Mouse (Mus musculus): ENCODE measurements around the gene Gfi1. TPM values are rescaled to one million over a fixed set of nuclear protein-coding genes. Genes with fewer than 3 reads are reported as not detected.

Gene Gfi1
- polyA plus RNA-seq, 1 experiment from 2014 or later: 1.5 TPM

GRCm38 (mm10) chr5:107724661-107725434, 988 bp downstream of the Gfi1 start:
- under 1% methylated on average over 52 of the region's 52 CpGs for WGBS (ENCODE audit: insufficient replicate concordance)
- no peak overlapping the region for H3K27ac ChIP-seq (ENCODE audit: low read length)
- peaks cover 13% of the 10 kb centered on the region; the same call in 1 of the 2 replicates for H3K4me1 ChIP-seq (ENCODE audit: control insufficient read depth, low read depth, low read length)
- H3K27me3 ChIP-seq (ENCODE audit: control insufficient read depth, insufficient read depth, low read depth, low read length): peaks cover 90% of the 10 kb centered on the region
- H3K36me3 ChIP-seq (ENCODE audit: control insufficient read depth, insufficient read depth): no peaks in the 10 kb centered on the region
- H3K9me3 ChIP-seq (replicated peaks; ENCODE audit: control insufficient read depth, low read length): no peaks in the 10 kb centered on the region
- ATAC-seq (ENCODE audit: low read depth): no peak; the same call in 1 of the 2 replicates
- peak overlapping the region; percentile 59 for H3K4me2 ChIP-seq (ENCODE audit: low read depth, low read length)
- H3K9ac ChIP-seq (ENCODE audit: low read depth, low read length): 0 out of 2 replicates have a peak overlapping the region, but pooled peaks have one; percentile 31
- H3K4me3 ChIP-seq (ENCODE audit: low read depth, low read length): peak overlapping the region; percentile 41

DNA sequence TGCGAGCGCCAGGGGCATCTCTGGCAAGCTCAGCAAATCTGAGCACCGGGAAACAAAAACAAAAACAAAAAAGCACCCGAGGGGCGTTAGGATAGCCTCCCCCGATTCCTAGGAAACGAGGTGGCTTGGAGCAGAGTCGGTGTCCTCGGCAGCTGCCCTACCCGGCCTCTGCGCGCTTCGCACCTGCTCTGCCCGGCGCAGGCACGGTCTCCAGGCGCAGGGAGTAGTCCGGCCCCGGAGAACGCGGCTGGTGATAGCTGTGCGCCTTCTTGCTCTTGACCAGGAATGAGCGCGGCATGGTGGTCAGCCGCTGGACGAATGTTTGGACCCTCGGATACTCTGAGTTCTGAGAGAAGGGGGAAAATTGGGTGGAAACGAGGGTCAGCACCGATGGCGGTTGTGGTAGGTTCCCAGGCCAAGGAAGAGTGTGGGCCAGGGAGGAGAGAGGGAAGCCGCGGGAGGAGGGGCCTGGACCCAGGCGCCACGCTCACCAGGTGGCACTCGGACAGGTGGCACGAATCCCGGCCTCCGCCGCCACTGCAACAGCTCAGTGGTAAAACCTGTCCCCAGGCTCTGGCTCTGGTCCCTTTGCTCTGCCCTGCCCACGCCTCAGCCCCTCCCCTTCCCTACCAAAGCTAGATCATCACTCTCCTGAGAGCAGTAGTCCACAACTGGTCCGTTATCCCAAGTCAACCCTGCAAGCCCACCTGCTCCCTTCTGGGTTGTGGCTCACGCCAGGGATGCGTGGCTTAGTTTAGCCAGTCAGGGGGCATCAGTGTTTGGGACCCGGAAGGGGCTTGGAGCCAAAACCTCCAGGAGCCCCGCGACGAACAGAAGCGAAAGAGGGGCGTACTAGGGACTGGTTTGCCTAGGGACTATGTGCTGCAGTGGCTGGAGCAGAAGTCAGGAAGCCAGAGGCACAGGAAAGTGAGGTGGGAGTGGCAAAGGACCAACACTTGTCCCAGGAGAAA, 2.0 kb downstream of the Gfi1 start:
- no peaks in the 10 kb centered on the region for H3K9me3 ChIP-seq (replicated peaks; ENCODE audit: control insufficient read depth, low read length)
- peaks cover 98% of the 10 kb centered on the region for H3K27me3 ChIP-seq (ENCODE audit: control insufficient read depth, insufficient read depth, low read depth, low read length)
- H3K27ac ChIP-seq (ENCODE audit: low read length): no peak overlapping the region
- peaks cover 13% of the 10 kb centered on the region; the same call in 1 of the 2 replicates for H3K4me1 ChIP-seq (ENCODE audit: control insufficient read depth, low read depth, low read length)
- no peaks in the 10 kb centered on the region for H3K36me3 ChIP-seq (ENCODE audit: control insufficient read depth, insufficient read depth)
- peak overlapping the region; percentile 41 for H3K4me3 ChIP-seq (ENCODE audit: low read depth, low read length)
- WGBS (ENCODE audit: insufficient replicate concordance): under 1% methylated on average over 49 of the region's 49 CpGs
- peak overlapping the region; percentile 59 for H3K4me2 ChIP-seq (ENCODE audit: low read depth, low read length)
- ATAC-seq (ENCODE audit: low read depth): 0 out of 2 replicates have a peak, but pooled peaks have one; percentile 31
- H3K9ac ChIP-seq (ENCODE audit: low read depth, low read length): no peak overlapping the region

GRCm38 (mm10) chr5:107722661-107723532, 2.9 kb downstream of the Gfi1 start:
- Histone ChIP-seq H3K27me3 (ENCODE audit: control insufficient read depth, insufficient read depth, low read depth, low read length) (peaks cover 90% of the 10 kb centered on the region), H3K4me3 (ENCODE audit: low read depth, low read length) (peak overlapping the region; percentile 41), H3K27ac (ENCODE audit: low read length) (no peak overlapping the region), H3K4me2 (ENCODE audit: low read depth, low read length) (peak overlapping the region; percentile 59), H3K9me3 (replicated peaks; ENCODE audit: control insufficient read depth, low read length) (no peaks in the 10 kb centered on the region), H3K36me3 (ENCODE audit: control insufficient read depth, insufficient read depth) (no peaks in the 10 kb centered on the region), H3K4me1 (ENCODE audit: control insufficient read depth, low read depth, low read length) (peaks cover 13% of the 10 kb centered on the region; the same call in 1 of the 2 replicates), H3K9ac (ENCODE audit: low read depth, low read length) (peak overlapping the region; percentile 15; the same call in 1 of the 2 replicates)
- ATAC-seq (ENCODE audit: low read depth): no peak
- 5% methylated on average over 34 of the region's 34 CpGs for WGBS (ENCODE audit: insufficient replicate concordance)

DNA sequence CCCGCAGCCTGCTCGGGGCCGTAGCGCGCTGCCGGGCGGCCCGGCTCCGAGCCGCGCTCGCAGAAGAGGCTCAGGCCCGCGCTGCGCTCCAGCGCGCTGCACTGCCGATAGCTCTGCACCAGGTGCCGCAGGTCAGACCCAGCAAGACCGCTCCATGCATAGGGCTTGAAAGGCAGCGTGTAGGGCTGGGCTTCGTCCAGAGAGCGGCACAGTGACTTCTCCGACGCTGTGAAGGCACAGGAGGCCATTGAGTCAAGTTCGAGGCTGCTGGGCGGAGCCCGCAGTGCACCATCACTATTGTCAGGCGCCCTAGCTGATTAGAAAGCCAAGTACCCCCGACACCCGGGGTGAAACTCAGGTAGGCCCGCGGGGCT, 4.2 kb downstream of the Gfi1 start:
- Histone ChIP-seq H3K27ac (ENCODE audit: low read length) (no peak overlapping the region), H3K9me3 (replicated peaks; ENCODE audit: control insufficient read depth, low read length) (no peaks in the 10 kb centered on the region), H3K4me1 (ENCODE audit: control insufficient read depth, low read depth, low read length) (peaks cover 13% of the 10 kb centered on the region; the same call in 1 of the 2 replicates), H3K27me3 (ENCODE audit: control insufficient read depth, insufficient read depth, low read depth, low read length) (peaks cover 85% of the 10 kb centered on the region), H3K4me2 (ENCODE audit: low read depth, low read length) (peak overlapping the region; percentile 36), H3K4me3 (ENCODE audit: low read depth, low read length) (peak overlapping the region; percentile 41), H3K36me3 (ENCODE audit: control insufficient read depth, insufficient read depth) (no peaks in the 10 kb centered on the region), H3K9ac (ENCODE audit: low read depth, low read length) (no peak overlapping the region)
- 12% methylated on average over 33 of the region's 33 CpGs for WGBS (ENCODE audit: insufficient replicate concordance)
- ATAC-seq (ENCODE audit: low read depth): no peak

DNA sequence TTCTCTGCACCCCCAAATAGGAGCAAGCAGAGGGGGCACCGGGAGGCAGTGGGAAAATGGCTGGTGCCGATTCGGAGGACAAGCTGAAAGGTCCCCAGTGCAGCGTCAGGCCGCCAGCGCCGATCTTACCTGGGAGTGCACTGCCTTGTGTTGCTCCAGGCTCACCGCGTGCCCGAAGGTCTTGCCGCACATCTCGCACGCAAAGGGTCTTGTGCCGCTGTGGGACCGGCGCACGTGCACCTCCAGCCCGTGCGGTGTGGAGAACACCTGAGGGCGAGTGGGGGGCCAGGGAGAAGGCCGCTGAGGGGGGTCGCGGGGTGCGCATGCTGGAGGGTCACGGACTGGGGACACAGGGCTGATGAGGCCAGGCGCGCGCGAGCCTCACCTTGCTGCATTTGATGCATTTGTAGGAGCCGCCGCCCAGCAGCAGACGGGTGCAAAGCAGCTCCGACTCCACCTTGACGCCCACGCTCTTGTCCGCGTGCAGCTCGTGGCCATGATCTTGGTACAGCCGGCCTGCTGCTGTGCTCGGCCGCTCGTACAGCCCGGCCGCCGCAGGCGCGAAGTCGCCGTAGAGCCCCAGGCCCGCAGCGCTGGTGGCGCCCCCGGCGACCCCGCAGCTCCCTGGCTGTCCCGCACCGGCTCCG, 4.7 kb downstream of the Gfi1 start:
- Histone ChIP-seq H3K9me3 (replicated peaks; ENCODE audit: control insufficient read depth, low read length) (no peaks in the 10 kb centered on the region), H3K27me3 (ENCODE audit: control insufficient read depth, insufficient read depth, low read depth, low read length) (peaks cover 80% of the 10 kb centered on the region), H3K4me2 (ENCODE audit: low read depth, low read length) (peak overlapping the region; percentile 36), H3K4me3 (ENCODE audit: low read depth, low read length) (peak overlapping the region; percentile 41), H3K36me3 (ENCODE audit: control insufficient read depth, insufficient read depth) (no peaks in the 10 kb centered on the region), H3K27ac (ENCODE audit: low read length) (no peak overlapping the region), H3K4me1 (ENCODE audit: control insufficient read depth, low read depth, low read length) (peaks cover 13% of the 10 kb centered on the region; the same call in 1 of the 2 replicates), H3K9ac (ENCODE audit: low read depth, low read length) (no peak overlapping the region)
- ATAC-seq (ENCODE audit: low read depth): no peak
- 18% methylated on average over 58 of the region's 58 CpGs for WGBS (ENCODE audit: insufficient replicate concordance)

- Histone ChIP-seq H3K9me3 (replicated peaks; ENCODE audit: control insufficient read depth, low read length) (no peaks in the 10 kb centered on the region), H3K4me3 (ENCODE audit: low read depth, low read length) (no peak overlapping the region), H3K9ac (ENCODE audit: low read depth, low read length) (no peak overlapping the region), H3K27me3 (ENCODE audit: control insufficient read depth, insufficient read depth, low read depth, low read length) (peaks cover 74% of the 10 kb centered on the region), H3K36me3 (ENCODE audit: control insufficient read depth, insufficient read depth) (no peaks in the 10 kb centered on the region), H3K27ac (ENCODE audit: low read length) (no peak overlapping the region), H3K4me2 (ENCODE audit: low read depth, low read length) (0 out of 2 replicates have a peak overlapping the region, but pooled peaks have one; percentile 36), H3K4me1 (ENCODE audit: control insufficient read depth, low read depth, low read length) (peaks cover 11% of the 10 kb centered on the region; the same call in 1 of the 2 replicates)
- WGBS (ENCODE audit: insufficient replicate concordance): 53% methylated on average over 5 of the region's 5 CpGs
- ATAC-seq (ENCODE audit: low read depth): no peak
These were observed 5.3 kb downstream of the Gfi1 start for GRCm38 (mm10) chr5:107720511-107720910.

GRCm38 (mm10) chr5:107719786-107720185, 6.0 kb downstream of the Gfi1 start:
- Histone ChIP-seq H3K9ac (ENCODE audit: low read depth, low read length) (no peak overlapping the region), H3K27ac (ENCODE audit: low read length) (no peak overlapping the region), H3K27me3 (ENCODE audit: control insufficient read depth, insufficient read depth, low read depth, low read length) (peaks cover 67% of the 10 kb centered on the region), H3K4me3 (ENCODE audit: low read depth, low read length) (no peak overlapping the region), H3K4me2 (ENCODE audit: low read depth, low read length) (no peak overlapping the region), H3K9me3 (replicated peaks; ENCODE audit: control insufficient read depth, low read length) (no peaks in the 10 kb centered on the region), H3K36me3 (ENCODE audit: control insufficient read depth, insufficient read depth) (no peaks in the 10 kb centered on the region), H3K4me1 (ENCODE audit: control insufficient read depth, low read depth, low read length) (peaks cover 6% of the 10 kb centered on the region; the same call in 1 of the 2 replicates)
- 55% methylated on average over 1 of the region's 1 CpGs for WGBS (ENCODE audit: insufficient replicate concordance)
- no peak for ATAC-seq (ENCODE audit: low read depth)

DNA sequence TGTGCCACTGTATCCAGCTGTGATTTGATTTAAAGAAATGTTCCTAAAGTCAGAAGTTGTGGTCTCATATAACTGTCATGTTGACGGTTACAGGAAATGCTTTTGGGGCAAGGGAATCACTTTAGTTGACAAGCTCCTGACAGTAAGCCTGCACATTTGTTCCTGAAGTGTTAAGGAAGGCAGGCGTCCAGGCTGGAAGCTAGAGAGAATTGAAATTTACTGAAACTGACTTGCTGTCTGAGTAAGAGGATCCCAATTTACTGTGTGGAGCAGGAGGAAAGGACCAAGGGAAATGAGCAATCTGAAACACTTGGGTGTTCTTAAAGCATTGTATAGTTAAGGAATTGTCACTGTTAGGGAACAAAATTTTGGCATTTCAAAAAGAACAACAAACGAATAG, 6.6 kb downstream of the Gfi1 start:
- Histone ChIP-seq H3K4me1 (ENCODE audit: control insufficient read depth, low read depth, low read length) (peaks cover 6% of the 10 kb centered on the region; the same call in 1 of the 2 replicates), H3K4me3 (ENCODE audit: low read depth, low read length) (no peak overlapping the region), H3K9ac (ENCODE audit: low read depth, low read length) (no peak overlapping the region), H3K27me3 (ENCODE audit: control insufficient read depth, insufficient read depth, low read depth, low read length) (peaks cover 61% of the 10 kb centered on the region), H3K36me3 (ENCODE audit: control insufficient read depth, insufficient read depth) (no peaks in the 10 kb centered on the region), H3K9me3 (replicated peaks; ENCODE audit: control insufficient read depth, low read length) (no peaks in the 10 kb centered on the region), H3K4me2 (ENCODE audit: low read depth, low read length) (no peak overlapping the region), H3K27ac (ENCODE audit: low read length) (no peak overlapping the region)
- no peak for ATAC-seq (ENCODE audit: low read depth)
- WGBS (ENCODE audit: insufficient replicate concordance): 18% methylated on average over 3 of the region's 3 CpGs

Measured in liver, embryonic 16.5 days (tissue).